Mouse (Mus musculus) stomach, postnatal 0 days (tissue): ENCODE results near the gene Slit3. TPM values are rescaled to one million over a fixed set of nuclear protein-coding genes. Genes with fewer than 3 reads are reported as not detected.

ENCODE experiments used
- ATAC-seq: fragments of 200-750 bp; cut with Nextera tagmentation; 2 replicates; pipeline ENCODE4 v1.8.0; 2017; ENCODE audit not compliant: low FRiP score, low TSS enrichment
- DNase-seq: peaks from one replicate; pipeline ENCODE4 v3.0.0-alpha.2; 2016; ENCODE audit warnings: low spot score
- H3K27ac ChIP-seq: fragments of 300-500 bp; sonication (generic); replicated peaks from 2 replicates; pipeline ENCODE4 v1.5.1; 2014; ENCODE audit warnings: mild to moderate bottlenecking, control low read depth
- H3K27me3 ChIP-seq: fragments of 300-500 bp; sonication (generic); 2 replicates; pipeline ENCODE4 v1.6.1; 2014; ENCODE audit warnings: low read length; ENCODE audit not compliant: control insufficient read depth, insufficient read depth
- H3K36me3 ChIP-seq: fragments of 300-500 bp; sonication (generic); 2 replicates; pipeline ENCODE4 v1.6.1; 2014; ENCODE audit warnings: low read length, mixed read lengths; ENCODE audit not compliant: control insufficient read depth, insufficient read depth
- H3K4me1 ChIP-seq: fragments of 300-500 bp; sonication (generic); replicated peaks from 2 replicates; pipeline ENCODE4 v1.6.1; 2014; ENCODE audit warnings: antibody characterized with exemption; ENCODE audit not compliant: control insufficient read depth, insufficient read depth
- H3K4me2 ChIP-seq: fragments of 300-500 bp; sonication (generic); replicated peaks from 2 replicates; pipeline ENCODE4 v1.6.1; 2014; ENCODE audit warnings: low read depth, mild to moderate bottlenecking, control low read depth, moderate library complexity
- H3K4me3 ChIP-seq: fragments of 300-500 bp; sonication (generic); 2 replicates; pipeline ENCODE4 v1.5.1; 2014; ENCODE audit warnings: low read depth, low read length, control low read depth
- H3K9ac ChIP-seq: fragments of 300-500 bp; sonication (generic); 2 replicates; pipeline ENCODE4 v1.6.1; 2014; ENCODE audit warnings: mild to moderate bottlenecking, low read length, control low read depth, mixed read lengths
- H3K9me3 ChIP-seq: fragments of 300-500 bp; sonication (generic); 2 replicates; pipeline ENCODE4 v1.6.1; 2016; ENCODE audit warnings: low read length; ENCODE audit not compliant: control insufficient read depth
- CTCF ChIP-seq: IDR thresholded peaks from 2 replicates; pipeline ENCODE4 v1.5.1; 2016; ENCODE audit warnings: antibody characterized with exemption, low read depth, mild to moderate bottlenecking, moderate library complexity
- EP300 ChIP-seq: optimal IDR thresholded peaks from 2 replicates; pipeline ENCODE3; 2016; ENCODE audit warnings: antibody characterized with exemption
- WGBS: fragments of 180-500 bp; shearing (Covaris S2); extraction: QIAGEN DNeasy Blood & Tissue Kit; methylation state at CpG from one replicate; pipeline ENCODE4 v1.1.7; 2014; 5-methylcytosine and 5-hydroxymethylcytosine counted together
- polyA plus RNA-seq: library from polyadenylated mRNA; unstranded; fragments of >200 nt; fragmentation: Nextera tagmentation; extraction: Ambion mirVana; gene quantifications from 2 replicates; pipeline ENCODE4 v1.2.1, GENCODE M21; 2015

Slit3 gene
- polyA plus RNA-seq, 1 experiment from 2014 or later: 8.1 TPM

DNA sequence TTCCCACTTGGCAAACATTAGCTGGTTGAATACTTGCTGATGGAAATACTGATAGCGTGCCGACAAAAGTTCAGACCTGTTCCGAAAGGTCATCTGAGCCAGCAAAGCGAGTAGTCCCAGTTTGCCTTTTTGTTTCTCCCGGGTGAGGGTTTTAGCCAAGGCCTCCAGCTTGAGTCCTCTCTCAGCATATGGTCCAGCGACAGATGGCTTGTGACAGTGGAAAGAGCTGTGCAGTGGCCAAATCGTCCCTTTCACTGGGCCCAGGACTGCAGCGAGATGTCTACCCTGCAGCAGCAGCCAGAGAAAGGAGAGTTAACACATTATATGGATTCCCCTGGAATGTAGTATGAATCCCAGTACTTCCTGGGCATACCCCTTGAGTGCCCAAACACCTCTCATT, 215.5 kb downstream of the Slit3 start:
- DNase-seq (no peak), ATAC-seq (no peak)
- Histone ChIP-seq H3K36me3 (no peaks in the 10 kb centered on the region), H3K9ac (no peak overlapping the region), H3K27ac (no peak overlapping the region), H3K4me1 (no peaks in the 10 kb centered on the region), H3K4me2 (no peak overlapping the region), H3K9me3 (no peaks in the 10 kb centered on the region), H3K27me3 (no peaks in the 10 kb centered on the region), H3K4me3 (no peak overlapping the region)
- no peak for TF ChIP-seq CTCF
- TF ChIP-seq EP300: no peak
- 70% methylated on average over 8 of the region's 8 CpGs for WGBS

DNA sequence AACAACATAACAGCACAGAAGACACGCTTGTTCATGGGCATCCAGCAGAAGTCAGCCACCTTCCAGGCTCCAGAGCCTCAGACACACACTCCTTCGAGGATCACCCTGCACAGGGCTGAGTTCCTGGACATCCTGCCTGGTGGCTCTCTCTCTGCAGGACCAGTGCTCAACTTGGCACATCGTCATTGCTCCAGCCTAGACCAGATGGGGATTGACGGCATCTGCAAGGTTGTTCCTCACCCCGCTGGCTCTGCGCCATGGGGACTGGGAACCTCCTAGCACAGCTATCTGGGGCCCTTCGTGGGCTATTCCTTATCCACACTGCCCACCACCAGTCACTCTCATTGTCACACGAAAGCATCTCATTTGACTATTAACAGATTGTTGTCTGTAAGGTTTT, 216.5 kb downstream of the Slit3 start:
- H3K4me2 ChIP-seq: no peak overlapping the region
- no peaks in the 10 kb centered on the region for H3K9me3 ChIP-seq
- no peak overlapping the region for H3K9ac ChIP-seq
- no peaks in the 10 kb centered on the region for H3K4me1 ChIP-seq
- no peaks in the 10 kb centered on the region for H3K36me3 ChIP-seq
- no peak overlapping the region for H3K4me3 ChIP-seq
- no peak overlapping the region for H3K27ac ChIP-seq
- no peak for DNase-seq
- TF ChIP-seq EP300 (no peak), CTCF (no peak)
- no peak for ATAC-seq
- 72% methylated on average over 8 of the region's 8 CpGs for WGBS
- no peaks in the 10 kb centered on the region for H3K27me3 ChIP-seq

DNA sequence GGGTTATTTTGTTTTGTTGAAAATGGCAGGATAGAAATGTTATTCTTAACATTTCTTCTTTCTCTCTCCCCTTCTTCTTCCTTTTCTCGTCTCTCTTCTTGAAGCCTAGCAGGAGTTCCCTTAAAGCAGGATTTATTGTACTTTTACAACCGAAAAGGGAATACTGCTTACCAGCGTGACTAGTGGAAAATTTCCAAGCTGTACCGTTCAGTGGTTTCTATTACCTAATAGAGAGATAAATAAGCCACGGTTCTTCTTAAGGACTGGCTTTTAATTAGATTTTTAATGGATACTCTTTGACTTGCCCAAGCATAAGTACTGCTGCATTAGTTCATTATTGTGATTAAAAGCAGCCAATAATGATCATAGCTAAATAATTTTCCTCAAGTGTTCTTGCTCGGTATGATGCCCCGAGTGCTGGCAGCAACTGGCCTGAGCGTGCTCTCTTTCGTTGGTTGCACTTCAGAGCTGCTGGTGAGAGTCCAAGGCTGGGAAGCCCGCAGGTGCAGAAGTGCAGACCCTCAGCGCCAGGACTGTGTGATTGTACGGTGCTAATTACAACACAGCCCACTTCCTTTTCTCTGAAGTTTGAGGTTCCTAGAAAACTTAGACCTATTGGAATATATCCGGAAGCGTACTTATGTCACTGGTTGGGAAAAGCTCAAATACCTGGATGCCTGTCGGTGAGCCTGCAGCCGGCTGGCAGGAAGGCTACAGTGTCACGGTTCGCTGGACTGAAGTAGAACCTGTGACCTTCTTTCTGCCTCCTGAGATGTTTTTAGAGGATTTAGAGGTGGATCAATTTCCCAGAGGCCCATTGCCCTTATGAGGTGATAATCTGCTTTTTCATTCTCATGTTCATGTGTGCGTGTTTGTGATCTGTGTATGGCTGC, 217.1 kb downstream of the Slit3 start:
- Histone ChIP-seq H3K4me3 (no peak overlapping the region), H3K4me1 (no peaks in the 10 kb centered on the region), H3K9ac (no peak overlapping the region), H3K36me3 (no peaks in the 10 kb centered on the region), H3K27ac (no peak overlapping the region), H3K4me2 (no peak overlapping the region), H3K27me3 (no peaks in the 10 kb centered on the region), H3K9me3 (no peaks in the 10 kb centered on the region)
- ATAC-seq: no peak
- 80% methylated on average over 19 of the region's 19 CpGs for WGBS
- no peak for TF ChIP-seq EP300
- no peak for TF ChIP-seq CTCF
- DNase-seq: no peak

DNA sequence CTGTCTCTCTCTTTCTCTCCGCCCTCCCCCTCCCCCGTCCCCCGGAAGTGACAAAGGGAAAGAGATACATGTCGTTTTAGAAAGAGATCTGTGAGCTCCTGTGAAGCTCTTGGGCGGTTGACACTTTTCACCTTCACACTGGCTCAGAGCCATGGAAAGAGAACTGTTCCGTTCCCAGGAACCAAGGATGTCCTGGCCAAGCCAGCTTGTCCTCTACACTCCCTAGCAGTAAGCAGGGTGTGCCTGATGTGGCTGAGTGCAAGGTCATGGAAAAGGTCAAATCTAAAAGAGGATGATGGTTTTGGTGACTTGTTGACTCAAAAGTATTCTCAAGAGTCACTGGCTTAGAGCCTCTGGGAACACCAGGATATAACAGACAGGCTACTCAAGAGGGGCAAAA, 219.7 kb downstream of the Slit3 start:
- Histone ChIP-seq H3K36me3 (no peaks in the 10 kb centered on the region), H3K27me3 (no peaks in the 10 kb centered on the region), H3K4me1 (no peaks in the 10 kb centered on the region), H3K27ac (no peak overlapping the region), H3K4me2 (no peak overlapping the region), H3K9ac (no peak overlapping the region), H3K4me3 (no peak overlapping the region), H3K9me3 (no peaks in the 10 kb centered on the region)
- TF ChIP-seq CTCF: no peak
- no peak for TF ChIP-seq EP300
- ATAC-seq: no peak
- DNase-seq: no peak
- WGBS: 73% methylated on average over 6 of the region's 6 CpGs

DNA sequence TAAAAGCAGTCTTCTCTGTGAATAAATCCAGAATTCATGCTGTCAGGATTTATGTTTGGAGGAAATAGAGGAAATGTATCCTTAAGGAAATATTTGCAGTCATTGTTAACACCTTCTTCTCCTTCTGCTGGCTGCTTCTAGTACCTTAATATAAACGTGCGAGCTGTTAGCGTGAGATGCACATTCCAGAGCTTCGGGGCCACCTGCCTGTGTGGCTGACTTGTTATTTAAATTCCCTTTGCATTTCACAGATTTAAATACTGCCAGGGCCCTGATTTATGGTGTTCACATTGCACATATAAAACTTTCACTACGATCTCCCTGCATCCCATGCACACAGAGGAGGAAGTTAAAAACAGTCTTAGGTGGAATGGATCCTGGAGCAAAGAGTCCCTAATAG, 221.5 kb downstream of the Slit3 start:
- Histone ChIP-seq H3K36me3 (no peaks in the 10 kb centered on the region), H3K4me3 (no peak overlapping the region), H3K27me3 (no peaks in the 10 kb centered on the region), H3K9ac (no peak overlapping the region), H3K4me1 (no peaks in the 10 kb centered on the region), H3K4me2 (no peak overlapping the region), H3K27ac (no peak overlapping the region), H3K9me3 (no peaks in the 10 kb centered on the region)
- TF ChIP-seq EP300 (no peak), CTCF (no peak)
- 52% methylated on average over 5 of the region's 5 CpGs for WGBS
- ATAC-seq: no peak
- DNase-seq: no peak

DNA sequence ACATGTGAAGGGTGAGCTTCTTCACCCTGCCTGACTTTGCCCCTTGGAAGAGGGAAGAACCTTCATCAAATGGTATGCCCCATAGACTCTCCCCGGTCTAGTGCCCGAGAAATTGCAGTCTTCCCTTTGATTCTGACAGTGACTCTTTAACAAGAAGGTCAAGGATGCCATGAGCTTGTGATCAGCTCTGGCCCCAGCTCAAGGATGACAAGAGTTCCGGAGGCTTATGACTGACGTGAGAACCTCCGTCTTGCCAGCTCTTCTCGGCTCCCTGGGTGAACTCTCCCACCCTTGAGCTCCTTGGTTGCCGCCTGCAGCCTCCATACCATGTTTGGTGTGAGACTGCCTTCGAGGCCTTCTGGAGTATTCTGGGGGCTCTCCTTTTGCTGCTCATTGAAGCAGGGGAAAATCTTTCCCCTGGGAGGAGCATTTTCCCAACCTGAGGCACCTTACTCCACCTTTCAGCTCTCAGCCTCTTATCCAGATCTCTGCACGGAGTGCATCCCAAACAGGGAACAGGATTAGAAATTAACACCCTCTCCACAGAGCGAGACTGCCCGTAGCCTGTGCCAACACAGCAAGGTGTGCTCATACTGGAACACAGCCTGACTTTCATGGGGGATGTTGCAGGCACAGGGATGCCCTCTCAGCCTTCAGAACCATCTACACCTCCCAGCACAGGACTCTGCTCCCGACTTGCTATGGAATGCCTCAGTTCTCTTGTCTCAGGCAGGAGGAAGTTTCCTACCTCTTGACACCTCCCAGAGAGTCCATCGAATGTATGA, 224.9 kb downstream of the Slit3 start:
- no peaks in the 10 kb centered on the region; the same call in 1 of the 2 replicates for H3K4me1 ChIP-seq
- H3K36me3 ChIP-seq: no peaks in the 10 kb centered on the region
- no peak overlapping the region for H3K9ac ChIP-seq
- no peak for TF ChIP-seq EP300
- no peak overlapping the region for H3K4me2 ChIP-seq
- ATAC-seq (no peak), DNase-seq (no peak)
- H3K27me3 ChIP-seq: no peaks in the 10 kb centered on the region
- no peak overlapping the region for H3K27ac ChIP-seq
- 83% methylated on average over 13 of the region's 13 CpGs for WGBS
- H3K4me3 ChIP-seq: no peak overlapping the region
- H3K9me3 ChIP-seq: no peaks in the 10 kb centered on the region
